Mouse (Mus musculus) adipocyte (in vitro differentiated cells): ENCODE results near the gene Shroom1.
A peak's percentile ranks its signal among the peaks of the same experiment; 100 is the strongest.

Experiments used
- DNase-seq: peaks from one replicate; pipeline ENCODE4 v3.0.0-alpha.2; 2016; ENCODE audit warnings: low spot score

Gene Shroom1

GRCm38 (mm10) chr11:53446183-53446582, 10.8 kb upstream of the Shroom1 start:
- DNase-seq = no peak

GRCm38 (mm10) chr11:53447996-53448395, 9.0 kb upstream of the Shroom1 start:
- no peak for DNase-seq

- DNase-seq = peak; percentile 71
These were observed 8.5 kb upstream of the Shroom1 start for GRCm38 (mm10) chr11:53448529-53448928.

GRCm38 (mm10) chr11:53450070-53450705, 6.8 kb upstream of the Shroom1 start:
- DNase-seq = no peak

GRCm38 (mm10) chr11:53451361-53451760, 5.6 kb upstream of the Shroom1 start:
- peak; percentile 58 for DNase-seq

- DNase-seq = no peak
These were observed 4.6 kb upstream of the Shroom1 start for GRCm38 (mm10) chr11:53452396-53452795.

- DNase-seq = no peak
These were observed 4.0 kb upstream of the Shroom1 start for GRCm38 (mm10) chr11:53453031-53453430.

- DNase-seq = no peak
These were observed 458 bp downstream of the Shroom1 start for GRCm38 (mm10) chr11:53457372-53457954.

GRCm38 (mm10) chr11:53458996-53459395, 2.0 kb downstream of the Shroom1 start:
- no peak for DNase-seq

GRCm38 (mm10) chr11:53460192-53460591, 3.2 kb downstream of the Shroom1 start:
- no peak for DNase-seq

- DNase-seq = no peak
These were observed 4.7 kb downstream of the Shroom1 start for GRCm38 (mm10) chr11:53461727-53462126.

GRCm38 (mm10) chr11:53463551-53464424, 6.8 kb downstream of the Shroom1 start:
- no peak for DNase-seq

GRCm38 (mm10) chr11:53466231-53466971, 9.4 kb downstream of the Shroom1 start:
- DNase-seq = no peak

- DNase-seq = no peak
These were observed 12.4 kb downstream of the Shroom1 start for GRCm38 (mm10) chr11:53469294-53469967.

GRCm38 (mm10) chr11:53469968-53470695, 13.1 kb downstream of the Shroom1 start, which contains the start of gene Gm9837:
TSS of gene Gm9837 (minus strand) at chr11:53470479.
- DNase-seq = peak; percentile 89

- DNase-seq = no peak
These were observed 15.7 kb downstream of the Shroom1 start for GRCm38 (mm10) chr11:53472709-53473108.

- DNase-seq = no peak
These were observed 18.6 kb downstream of the Shroom1 start for GRCm38 (mm10) chr11:53475620-53476019.

GRCm38 (mm10) chr11:53477833-53478232, 20.8 kb downstream of the Shroom1 start:
- DNase-seq = no peak

- DNase-seq = no peak
These were observed 21.6 kb downstream of the Shroom1 start for GRCm38 (mm10) chr11:53478383-53479170.

GRCm38 (mm10) chr11:53479171-53479782, 22.3 kb downstream of the Shroom1 start:
- no peak for DNase-seq
